Mouse (Mus musculus): ENCODE measurements around the gene Wdr35.
"Not testable (repeated sequence)": the region's sequence is repeated elsewhere in the genome, so short reads cannot be mapped to it uniquely, and the experiment has no call there.

Wdr35 gene

GRCm38 (mm10) chr12:8973820-8974465 lies at the start of gene Wdr35:
Gene Wdr35 (plus strand): TSS chr12:8973892.
- in situ Hi-C loops (cut with MboI, MseI): no loop called here

GRCm38 (mm10) chr12:8927652-8928051 lies 46.0 kb upstream of the Wdr35 start:
- in situ Hi-C loops (cut with MboI, MseI): no loop called here

- in situ Hi-C loops (cut with MboI, MseI): no loop called here
These were observed 44.9 kb upstream of the Wdr35 start for GRCm38 (mm10) chr12:8928766-8929165.

GRCm38 (mm10) chr12:8931083-8931482 lies 42.6 kb upstream of the Wdr35 start:
- in situ Hi-C loops (cut with MboI, MseI): no loop called here

- in situ Hi-C loops (cut with MboI, MseI): no loop called here
These were observed 38.3 kb upstream of the Wdr35 start for GRCm38 (mm10) chr12:8935349-8935748.

GRCm38 (mm10) chr12:8936210-8936609 lies 37.5 kb upstream of the Wdr35 start:
- in situ Hi-C loops (cut with MboI, MseI): not testable (repeated sequence)

GRCm38 (mm10) chr12:8939490-8939889 lies 34.2 kb upstream of the Wdr35 start:
- in situ Hi-C loops (cut with MboI, MseI): no loop called here

GRCm38 (mm10) chr12:8940011-8941005 lies 33.4 kb upstream of the Wdr35 start:
- in situ Hi-C loops (cut with MboI, MseI): no loop called here

GRCm38 (mm10) chr12:8941131-8941615 lies 32.5 kb upstream of the Wdr35 start:
- in situ Hi-C loops (cut with MboI, MseI): no loop called here

GRCm38 (mm10) chr12:8941699-8942392 lies 31.8 kb upstream of the Wdr35 start:
- in situ Hi-C loops (cut with MboI, MseI): no loop called here

- in situ Hi-C loops (cut with MboI, MseI): no loop called here
These were observed 26.5 kb upstream of the Wdr35 start for GRCm38 (mm10) chr12:8947163-8947562.

GRCm38 (mm10) chr12:8947714-8948464 lies 25.8 kb upstream of the Wdr35 start, which contains the start of gene Matn3:
Gene Matn3 (plus strand): TSS chr12:8947929.
- in situ Hi-C loops (cut with MboI, MseI): no loop called here

GRCm38 (mm10) chr12:8953136-8953535 lies 20.6 kb upstream of the Wdr35 start:
- in situ Hi-C loops (cut with MboI, MseI): no loop called here

GRCm38 (mm10) chr12:8954161-8954561 lies 19.5 kb upstream of the Wdr35 start:
- in situ Hi-C loops (cut with MboI, MseI): no loop called here

GRCm38 (mm10) chr12:8961607-8962316 lies 11.9 kb upstream of the Wdr35 start:
- in situ Hi-C loops (cut with MboI, MseI): no loop called here

- in situ Hi-C loops (cut with MboI, MseI): no loop called here
These were observed 3.9 kb upstream of the Wdr35 start for GRCm38 (mm10) chr12:8969828-8970227.

GRCm38 (mm10) chr12:8975076-8975475 lies 1.4 kb downstream of the Wdr35 start:
- in situ Hi-C loops (cut with MboI, MseI): no loop called here

GRCm38 (mm10) chr12:8993231-8993630 lies 19.5 kb downstream of the Wdr35 start:
- in situ Hi-C loops (cut with MboI, MseI): no loop called here

- in situ Hi-C loops (cut with MboI, MseI): no loop called here
These were observed 24.6 kb downstream of the Wdr35 start for GRCm38 (mm10) chr12:8998318-8998717.

GRCm38 (mm10) chr12:9002038-9002648 lies 28.5 kb downstream of the Wdr35 start:
- in situ Hi-C loops (cut with MboI, MseI): loop anchor here (5.0 to 10.0 kb wide), 2 partner anchors 110 to 227 kb away; partner anchors contain the start of gene Sdc1

Measured in T-helper 1 cell (primary cell).